Mouse (Mus musculus) embryonic fibroblast, embryonic 13.5 days (primary cell): ENCODE measurements at regions not wholly inside any gene's neighbourhood (a gene's known extent, or its start where the extent isn't known, plus 50 kb on each side); places are given as distances from the start of the nearest gene placed in this dataset.

Experiments
- CTCF ChIP-seq: IDR thresholded peaks from 2 replicates; pipeline ENCODE4 v1.5.1; 2011; ENCODE audit warnings: mild to moderate bottlenecking, control low read depth, low read length, moderate library complexity, borderline replicate concordance; ENCODE audit not compliant: insufficient read depth
- POLR2A ChIP-seq: IDR thresholded peaks from 2 replicates; pipeline ENCODE4 v1.6.1; 2011; ENCODE audit warnings: low read depth, mild to moderate bottlenecking, control low read depth, low read length, moderate library complexity

- TF ChIP-seq CTCF (no peak), POLR2A (no peak)
Measured at GRCm38 (mm10) chr15:3908721-3909120, 70.7 kb downstream of the Fbxo4 start.
